Mouse (Mus musculus): ENCODE data around the gene Mtor. TPM values are rescaled to one million over a fixed set of nuclear protein-coding genes. Genes with fewer than 3 reads are reported as not detected.

Gene Mtor
- polyA plus RNA-seq, 2 experiments, result 18.0 to 18.5 TPM

GRCm38 (mm10) chr4:148517809-148518208, 69.4 kb downstream of the Mtor start:
- Histone ChIP-seq H3K36me3 (ENCODE audit: control insufficient read depth, insufficient read depth, low read length) (peaks cover 78% of the 10 kb centered on the region), H3K4me1 (ENCODE audit: control insufficient read depth, insufficient read depth, low read length) (no peaks in the 10 kb centered on the region), H3K4me2 (replicated peaks; ENCODE audit: low read depth, low read length, severe bottlenecking) (no peak overlapping the region), H3K27me3 (ENCODE audit: control insufficient read depth, insufficient read depth, low read length) (no peaks in the 10 kb centered on the region), H3K4me3 (replicated peaks; ENCODE audit: low read length) (no peak overlapping the region), H3K9ac (ENCODE audit: low read depth, low read length, severe bottlenecking) (0 out of 2 replicates have a peak overlapping the region, but pooled peaks have one; percentile 4), H3K9me3 (ENCODE audit: control insufficient read depth, low read length) (no peaks in the 10 kb centered on the region), H3K27ac (replicated peaks; ENCODE audit: low read depth, low read length) (no peak overlapping the region)
- no peak for TF ChIP-seq POLR2A (IDR thresholded peaks at IDR 0.05; ENCODE audit: borderline replicate concordance, extremely low read depth, insufficient read depth, insufficient read length)
- no peak for ATAC-seq (ENCODE audit: low FRiP score, low read depth)
- 50% methylated on average over 4 of the region's 4 CpGs for WGBS
- no peak for DNase-seq (ENCODE audit: low spot score)

GRCm38 (mm10) chr4:148518235-148518795, 69.9 kb downstream of the Mtor start:
- peaks cover 78% of the 10 kb centered on the region for H3K36me3 ChIP-seq (ENCODE audit: control insufficient read depth, insufficient read depth, low read length)
- H3K27me3 ChIP-seq (ENCODE audit: control insufficient read depth, insufficient read depth, low read length), result no peaks in the 10 kb centered on the region
- H3K27ac ChIP-seq (replicated peaks; ENCODE audit: low read depth, low read length), result no peak overlapping the region
- ATAC-seq (ENCODE audit: low FRiP score, low read depth) (no peak), DNase-seq (ENCODE audit: low spot score) (no peak)
- no peaks in the 10 kb centered on the region for H3K9me3 ChIP-seq (ENCODE audit: control insufficient read depth, low read length)
- no peaks in the 10 kb centered on the region for H3K4me1 ChIP-seq (ENCODE audit: control insufficient read depth, insufficient read depth, low read length)
- H3K4me2 ChIP-seq (replicated peaks; ENCODE audit: low read depth, low read length, severe bottlenecking), result no peak overlapping the region
- no peak overlapping the region for H3K4me3 ChIP-seq (replicated peaks; ENCODE audit: low read length)
- no peak for TF ChIP-seq POLR2A (IDR thresholded peaks at IDR 0.05; ENCODE audit: borderline replicate concordance, extremely low read depth, insufficient read depth, insufficient read length)
- 0 out of 2 replicates have a peak overlapping the region, but pooled peaks have one; percentile 4 for H3K9ac ChIP-seq (ENCODE audit: low read depth, low read length, severe bottlenecking)
- WGBS, result 37% methylated on average over 5 of the region's 5 CpGs

GRCm38 (mm10) chr4:148523538-148523937, 75.1 kb downstream of the Mtor start:
- no peak for TF ChIP-seq POLR2A (IDR thresholded peaks at IDR 0.05; ENCODE audit: borderline replicate concordance, extremely low read depth, insufficient read depth, insufficient read length)
- H3K27ac ChIP-seq (replicated peaks; ENCODE audit: low read depth, low read length), result no peak overlapping the region
- H3K27me3 ChIP-seq (ENCODE audit: control insufficient read depth, insufficient read depth, low read length), result no peaks in the 10 kb centered on the region
- H3K4me1 ChIP-seq (ENCODE audit: control insufficient read depth, insufficient read depth, low read length), result no peaks in the 10 kb centered on the region
- DNase-seq (ENCODE audit: low spot score), result peak; percentile 21
- no peak for ATAC-seq (ENCODE audit: low FRiP score, low read depth)
- no peak overlapping the region for H3K9ac ChIP-seq (ENCODE audit: low read depth, low read length, severe bottlenecking)
- 50% methylated on average over 7 of the region's 7 CpGs for whole genome bisulfite sequencing
- no peaks in the 10 kb centered on the region for H3K9me3 ChIP-seq (ENCODE audit: control insufficient read depth, low read length)
- peaks cover 74% of the 10 kb centered on the region for H3K36me3 ChIP-seq (ENCODE audit: control insufficient read depth, insufficient read depth, low read length)
- no peak overlapping the region for H3K4me3 ChIP-seq (replicated peaks; ENCODE audit: low read length)
- no peak overlapping the region for H3K4me2 ChIP-seq (replicated peaks; ENCODE audit: low read depth, low read length, severe bottlenecking)

- H3K27ac ChIP-seq (replicated peaks; ENCODE audit: low read depth, low read length), result no peak overlapping the region
- H3K4me3 ChIP-seq (replicated peaks; ENCODE audit: low read length), result no peak overlapping the region
- 86% methylated on average over 10 of the region's 10 CpGs for WGBS
- H3K9ac ChIP-seq (ENCODE audit: low read depth, low read length, severe bottlenecking), result no peak overlapping the region
- H3K36me3 ChIP-seq (ENCODE audit: control insufficient read depth, insufficient read depth, low read length), result peaks cover 78% of the 10 kb centered on the region
- no peak for TF ChIP-seq POLR2A (IDR thresholded peaks at IDR 0.05; ENCODE audit: borderline replicate concordance, extremely low read depth, insufficient read depth, insufficient read length)
- no peak for ATAC-seq (ENCODE audit: low FRiP score, low read depth)
- H3K27me3 ChIP-seq (ENCODE audit: control insufficient read depth, insufficient read depth, low read length), result no peaks in the 10 kb centered on the region
- H3K4me2 ChIP-seq (replicated peaks; ENCODE audit: low read depth, low read length, severe bottlenecking), result no peak overlapping the region
- no peaks in the 10 kb centered on the region for H3K9me3 ChIP-seq (ENCODE audit: control insufficient read depth, low read length)
- no peaks in the 10 kb centered on the region for H3K4me1 ChIP-seq (ENCODE audit: control insufficient read depth, insufficient read depth, low read length)
- no peak for DNase-seq (ENCODE audit: low spot score)
These were observed 78.9 kb downstream of the Mtor start for GRCm38 (mm10) chr4:148527158-148527910.

GRCm38 (mm10) chr4:148530351-148530750, 81.9 kb downstream of the Mtor start:
- H3K4me1 ChIP-seq (ENCODE audit: control insufficient read depth, insufficient read depth, low read length), result no peaks in the 10 kb centered on the region
- no peak for ATAC-seq (ENCODE audit: low FRiP score, low read depth)
- no peak for DNase-seq (ENCODE audit: low spot score)
- WGBS, result 88% methylated on average over 5 of the region's 5 CpGs
- TF ChIP-seq POLR2A (IDR thresholded peaks at IDR 0.05; ENCODE audit: borderline replicate concordance, extremely low read depth, insufficient read depth, insufficient read length), result no peak
- H3K9me3 ChIP-seq (ENCODE audit: control insufficient read depth, low read length), result no peaks in the 10 kb centered on the region
- no peak overlapping the region for H3K9ac ChIP-seq (ENCODE audit: low read depth, low read length, severe bottlenecking)
- no peak overlapping the region for H3K27ac ChIP-seq (replicated peaks; ENCODE audit: low read depth, low read length)
- H3K36me3 ChIP-seq (ENCODE audit: control insufficient read depth, insufficient read depth, low read length), result peaks cover 82% of the 10 kb centered on the region
- H3K4me3 ChIP-seq (replicated peaks; ENCODE audit: low read length), result no peak overlapping the region
- H3K4me2 ChIP-seq (replicated peaks; ENCODE audit: low read depth, low read length, severe bottlenecking), result no peak overlapping the region
- H3K27me3 ChIP-seq (ENCODE audit: control insufficient read depth, insufficient read depth, low read length), result no peaks in the 10 kb centered on the region

Measured in limb, embryonic 14.5 days (tissue).